Mouse (Mus musculus) kidney, adult 11 months (tissue): Measurements from ENCODE around the gene Nck2.

Source experiments
- DNase-seq: peaks from one replicate; pipeline ENCODE4 v3.0.0; 2022

Nck2 gene

DNA sequence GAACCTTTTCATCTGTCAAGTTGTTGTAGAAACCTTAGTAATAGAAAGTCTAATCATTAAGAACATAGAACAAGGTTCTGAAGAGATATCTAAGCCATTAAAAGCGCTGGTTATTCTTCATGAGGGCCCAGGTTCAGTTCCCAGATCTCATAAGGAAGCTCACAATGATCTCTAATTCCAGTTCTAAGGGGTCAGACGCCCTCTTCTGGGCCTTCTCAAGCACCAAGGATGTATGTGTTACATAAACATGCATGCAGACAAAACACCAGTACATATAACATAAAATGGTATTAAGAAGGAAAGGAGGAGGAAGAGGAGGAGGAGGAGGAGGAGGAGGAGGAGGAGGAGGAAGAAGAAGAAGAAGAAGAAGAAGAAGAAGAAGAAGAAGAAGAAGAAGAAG, 145.5 kb downstream of the Nck2 start:
- DNase-seq: no peak

DNA sequence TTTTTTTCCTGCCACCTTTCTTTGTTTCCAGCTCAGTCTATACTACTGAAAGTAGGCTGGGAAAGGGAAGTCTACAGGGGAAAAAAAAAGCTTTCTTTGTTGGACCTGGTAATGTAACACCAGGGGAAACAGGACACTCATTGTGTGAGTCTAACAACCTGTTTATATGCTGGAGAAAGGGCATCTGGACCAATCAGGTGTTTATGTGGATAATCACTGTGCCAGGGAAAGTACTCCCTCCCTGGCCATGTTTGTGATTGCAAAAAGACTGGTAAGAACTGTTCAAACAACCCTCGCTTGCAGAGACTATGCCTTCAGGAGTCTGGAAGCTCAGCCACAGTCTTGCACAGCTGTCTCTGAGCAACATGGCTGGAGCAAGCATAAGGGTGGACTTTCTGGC, 146.3 kb downstream of the Nck2 start:
- no peak for DNase-seq

DNA sequence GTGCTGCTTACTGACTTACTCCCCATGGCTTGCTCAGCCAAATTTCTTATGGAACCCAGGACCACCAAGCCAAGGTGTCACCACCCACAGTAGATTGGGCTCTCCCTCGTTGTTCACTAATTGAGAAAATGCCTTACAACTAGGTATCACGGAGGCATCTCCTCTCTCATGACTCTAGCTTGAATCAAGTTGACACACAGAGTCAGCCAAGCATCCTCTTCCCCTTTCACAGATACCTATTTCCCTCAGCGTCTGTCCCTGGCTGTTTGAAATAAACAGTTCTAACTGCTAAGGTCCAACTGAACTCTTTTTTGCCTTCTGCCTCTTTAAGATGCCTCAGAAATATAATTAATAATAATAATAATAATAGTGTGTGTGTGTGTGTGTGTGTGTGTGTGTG, 148.7 kb downstream of the Nck2 start:
- DNase-seq: no peak

DNA sequence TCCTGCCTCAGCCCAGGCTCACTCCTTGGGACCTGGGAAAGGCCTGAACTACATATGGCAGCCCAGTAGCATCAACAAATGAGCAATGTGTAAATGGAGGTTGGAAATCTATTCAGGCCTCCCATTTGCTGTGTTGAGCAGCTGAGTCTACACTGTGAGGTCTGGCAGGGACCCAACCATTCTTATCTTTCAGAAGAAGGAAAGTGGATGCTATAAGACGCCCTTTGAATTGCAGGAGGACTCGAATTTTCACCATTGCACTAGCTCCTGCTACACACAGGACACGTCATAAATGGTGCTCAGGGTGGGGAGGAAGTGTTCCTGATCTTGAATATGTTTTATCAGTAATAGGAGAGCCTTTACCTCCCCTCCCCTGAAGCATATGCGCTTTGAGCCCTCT, 150.4 kb downstream of the Nck2 start:
- DNase-seq: no peak

DNA sequence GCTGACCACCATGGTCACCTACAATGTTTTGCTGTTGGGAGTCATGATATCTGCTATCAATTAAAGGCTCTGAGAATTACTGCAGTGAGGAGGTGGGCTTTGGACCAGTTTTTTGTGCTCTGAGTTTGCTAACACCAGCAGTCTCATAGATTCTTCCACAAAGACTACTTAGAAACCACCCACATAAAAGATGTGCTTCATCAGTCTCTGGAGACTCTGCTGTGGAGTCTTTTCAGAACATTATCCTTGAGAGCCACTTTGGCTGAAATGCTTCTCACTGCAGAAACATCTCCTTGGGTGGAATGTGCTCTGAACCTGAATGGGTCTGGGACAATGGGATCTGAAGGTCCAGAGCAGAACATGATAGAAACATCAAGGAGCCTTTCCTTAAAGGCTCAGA, 153.4 kb downstream of the Nck2 start:
- DNase-seq: no peak

DNA sequence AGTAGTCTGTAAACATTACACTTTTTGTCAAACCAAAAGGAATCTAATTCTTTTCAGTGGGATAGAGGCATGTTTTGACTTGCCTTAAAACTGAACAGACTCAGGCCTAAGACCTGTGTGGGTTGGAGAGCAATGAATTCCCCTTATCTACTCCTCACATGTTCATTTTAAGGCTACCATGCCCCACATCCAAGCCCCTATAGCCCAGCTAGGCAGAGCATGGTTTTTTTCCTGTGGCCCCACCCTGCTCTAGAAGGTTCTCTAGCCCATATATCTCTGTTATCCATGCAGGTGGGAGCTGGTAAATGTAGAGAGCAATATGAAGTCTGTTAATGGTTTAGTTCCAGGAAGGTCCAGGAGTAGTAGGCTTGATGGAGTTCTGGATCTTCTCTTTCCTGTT, 155.1 kb downstream of the Nck2 start:
- DNase-seq: no peak

DNA sequence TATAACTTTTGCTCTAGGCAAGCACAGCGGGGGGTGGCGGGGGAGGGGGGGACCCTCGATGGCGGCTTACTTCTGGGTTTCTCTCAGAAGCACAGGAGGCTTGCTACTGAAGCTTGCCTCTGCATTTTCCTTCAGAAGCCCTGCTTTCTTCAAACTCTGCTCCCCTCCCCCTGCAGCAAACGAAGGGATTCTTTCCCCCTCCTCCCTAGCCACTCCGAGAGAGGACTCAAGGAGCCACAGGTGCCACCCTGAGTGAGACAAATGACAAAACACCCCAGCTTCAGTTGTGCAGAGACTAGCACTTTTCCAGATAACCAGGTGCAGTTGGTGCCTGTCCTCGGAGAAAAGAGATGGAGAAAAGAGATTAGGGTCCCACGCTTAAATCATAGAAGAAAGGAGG, 156.7 kb downstream of the Nck2 start:
- no peak for DNase-seq

DNA sequence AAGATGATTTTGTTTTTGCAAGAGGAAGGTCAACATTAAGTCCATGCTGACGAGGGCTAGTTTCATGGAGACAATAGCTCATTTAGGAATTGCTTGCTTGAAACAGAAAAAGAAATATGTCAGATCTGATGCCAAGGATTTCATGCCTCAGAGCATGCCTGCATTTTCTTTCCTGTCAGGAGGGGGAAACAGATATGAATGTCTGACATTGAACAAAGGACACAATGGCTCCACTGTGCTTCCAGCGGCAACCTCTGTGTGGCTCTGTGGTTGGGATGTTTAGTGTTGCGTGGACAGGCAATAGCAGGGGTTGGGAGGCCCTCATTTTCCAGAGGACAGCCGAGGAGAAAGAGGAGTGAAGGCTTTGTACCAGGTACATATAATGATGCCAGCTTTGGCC, 171.6 kb downstream of the Nck2 start:
- DNase-seq: no peak
